Mouse (Mus musculus) adrenal gland, adult (tissue): ENCODE data around the gene Acap2.

Source experiments
- DNase-seq, 2 experiments: peaks; one replicate each; pipeline ENCODE4 v3.0.0; 2022 to 2023; ENCODE audit warnings: low spot score in 1 of 2; ENCODE audit not compliant: inconsistent age in 2 of 2

Gene Acap2

DNA sequence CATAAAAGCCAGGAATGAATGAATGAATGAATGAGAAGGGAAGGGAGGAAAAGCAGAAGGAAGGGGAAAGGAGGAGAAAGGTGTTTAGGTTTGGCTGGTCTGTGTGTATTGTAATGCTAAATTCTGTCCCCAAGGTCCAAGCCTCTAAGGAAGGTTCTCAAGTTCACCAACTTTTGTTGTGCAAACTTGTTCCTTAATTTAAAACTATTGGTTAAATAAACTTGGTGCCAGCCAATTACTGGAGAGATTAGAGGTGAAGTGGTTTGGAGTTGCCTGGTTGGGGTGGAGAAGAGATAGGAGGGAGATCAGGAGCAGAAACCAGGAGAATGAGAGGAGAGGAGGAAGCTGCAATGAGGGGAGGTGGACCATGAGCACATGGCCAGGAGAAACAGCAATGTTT is 31.4 kb downstream of the Acap2 start:
- no peak for DNase-seq

DNA sequence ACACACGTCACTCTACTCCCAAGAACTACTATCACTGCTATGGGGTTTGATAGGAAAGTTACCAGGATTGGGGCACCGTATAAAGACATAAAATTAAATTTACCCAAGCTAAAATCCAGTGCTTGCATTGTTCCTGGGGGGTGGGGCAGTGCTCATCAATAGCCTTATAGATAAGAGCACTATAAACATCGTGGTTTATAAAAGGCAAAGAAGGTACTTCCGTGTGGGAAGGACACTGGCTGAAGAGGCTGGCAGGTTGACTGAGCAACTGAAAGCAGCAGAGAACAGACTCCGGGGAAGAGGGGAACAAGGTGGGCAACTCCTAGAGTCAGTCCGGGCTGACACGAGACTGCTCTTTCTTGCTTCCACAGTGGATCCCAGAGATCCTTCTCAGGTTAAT is 33.1 kb downstream of the Acap2 start:
- no peak for DNase-seq

DNA sequence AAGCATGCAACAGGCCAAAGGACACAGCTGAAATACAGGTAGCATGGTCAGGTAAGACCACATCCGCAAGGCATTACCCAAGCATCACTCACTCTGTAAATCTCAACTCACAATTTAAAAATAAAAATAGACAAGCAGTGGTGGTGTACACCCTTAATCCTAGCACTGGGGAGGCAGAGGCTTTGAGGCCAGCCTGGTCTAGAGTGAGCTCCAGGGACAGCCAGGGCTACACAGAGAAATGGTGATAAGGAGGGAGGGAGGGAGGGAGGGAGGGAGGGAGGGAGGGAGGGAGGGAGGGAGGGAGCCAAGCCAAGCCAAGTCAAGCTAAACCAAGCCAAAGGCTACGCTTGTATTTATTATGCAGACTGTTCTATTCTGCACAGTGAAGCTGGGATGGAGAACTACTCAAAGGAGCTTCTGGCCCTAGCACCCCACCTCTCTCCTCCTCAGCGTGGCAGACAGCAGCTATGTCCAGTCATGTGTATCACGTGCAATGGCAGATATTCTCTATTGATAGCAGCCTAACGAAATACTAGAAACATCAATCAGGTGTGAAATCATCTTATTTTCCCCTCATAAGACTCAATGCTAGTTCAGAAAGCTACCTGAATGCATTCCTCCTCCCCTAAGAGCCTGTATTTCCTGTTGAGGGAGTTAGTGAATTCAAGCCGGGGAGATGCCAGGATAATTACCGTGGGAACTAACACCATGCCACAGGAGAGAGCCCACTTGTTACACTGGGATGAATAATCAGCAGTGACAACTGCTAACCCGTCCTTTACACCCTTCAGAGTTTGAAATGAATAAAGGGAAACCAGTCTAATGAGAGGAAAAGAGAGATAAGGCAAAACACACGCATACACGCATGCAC is 33.8 kb downstream of the Acap2 start:
- no peak for DNase-seq

- peak; percentile 37 to 79 for DNase-seq
Measured at GRCm38 (mm10) chr16:31165907-31166306, 35.1 kb downstream of the Acap2 start.

- peak in 1 of 2 experiments; percentile 62 for DNase-seq
Measured at GRCm38 (mm10) chr16:31165467-31165866, 35.6 kb downstream of the Acap2 start.

DNA sequence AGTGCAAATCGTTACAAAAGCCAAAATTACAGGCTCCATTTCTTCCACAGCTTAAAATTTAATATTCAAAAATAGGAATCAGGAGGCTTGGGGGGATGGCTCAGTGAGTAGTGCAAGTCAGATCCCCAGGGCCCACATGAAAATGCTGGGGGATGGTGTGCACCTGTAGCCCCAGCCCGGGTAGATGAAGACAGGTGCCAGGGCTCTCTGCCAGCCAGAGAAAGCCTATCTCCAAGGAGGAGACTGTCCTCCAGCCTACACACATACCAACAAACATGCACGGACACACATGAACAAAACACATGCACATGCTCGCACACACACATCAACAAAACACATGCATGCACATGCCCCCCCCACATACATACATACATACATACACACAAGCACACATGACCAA is 36.9 kb downstream of the Acap2 start:
- no peak for DNase-seq

DNA sequence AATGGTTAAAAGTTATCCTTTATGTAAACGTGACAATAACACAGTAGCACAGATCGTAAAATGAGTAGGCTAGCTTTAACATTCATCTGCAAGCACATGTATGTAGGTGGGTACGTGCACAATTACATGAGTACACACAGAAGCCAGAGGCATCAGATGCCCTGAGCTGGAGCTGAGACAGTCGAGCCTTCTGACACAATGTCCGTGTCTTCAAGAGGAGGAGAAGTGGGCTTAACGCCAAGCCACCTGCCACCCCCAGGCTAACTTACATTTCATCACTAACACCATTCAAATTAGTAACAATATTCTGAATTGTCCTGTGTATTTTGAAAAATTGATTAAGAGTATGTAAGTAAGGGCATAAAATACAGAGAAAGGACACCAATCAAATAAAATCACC is 40.6 kb downstream of the Acap2 start:
- DNase-seq = no peak

- DNase-seq = no peak
Measured at GRCm38 (mm10) chr16:31159491-31159890, 41.6 kb downstream of the Acap2 start.

GRCm38 (mm10) chr16:31149841-31150240 is 51.2 kb downstream of the Acap2 start:
- DNase-seq = no peak

GRCm38 (mm10) chr16:31148891-31149290 is 52.2 kb downstream of the Acap2 start:
- no peak for DNase-seq

GRCm38 (mm10) chr16:31147766-31148165 is 53.3 kb downstream of the Acap2 start:
- DNase-seq = peak in 1 of 2 experiments; percentile 65

GRCm38 (mm10) chr16:31141916-31142315 is 59.1 kb downstream of the Acap2 start:
- DNase-seq = no peak

GRCm38 (mm10) chr16:31136616-31137253 is 64.3 kb downstream of the Acap2 start:
- DNase-seq = no peak

DNA sequence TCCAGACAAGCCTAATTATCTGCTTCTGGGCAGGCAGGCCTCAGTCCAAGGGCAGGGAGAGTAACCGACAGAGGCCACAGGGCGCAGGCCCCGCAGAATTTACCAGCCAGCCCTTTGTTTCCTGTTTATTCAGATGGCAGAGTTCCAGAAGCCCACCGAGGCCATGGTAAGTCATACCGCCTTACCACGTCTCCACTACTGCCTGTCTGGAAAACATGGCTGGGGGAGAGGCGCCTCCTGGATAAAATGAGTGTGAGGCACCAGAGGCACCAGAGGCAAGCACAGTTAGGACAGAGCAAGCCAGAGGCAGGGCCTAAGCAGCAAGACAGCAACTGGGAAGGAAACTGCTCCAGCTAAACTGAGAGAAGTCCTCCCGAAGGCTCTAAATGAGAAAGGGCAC is 65.5 kb downstream of the Acap2 start:
- no peak for DNase-seq

DNA sequence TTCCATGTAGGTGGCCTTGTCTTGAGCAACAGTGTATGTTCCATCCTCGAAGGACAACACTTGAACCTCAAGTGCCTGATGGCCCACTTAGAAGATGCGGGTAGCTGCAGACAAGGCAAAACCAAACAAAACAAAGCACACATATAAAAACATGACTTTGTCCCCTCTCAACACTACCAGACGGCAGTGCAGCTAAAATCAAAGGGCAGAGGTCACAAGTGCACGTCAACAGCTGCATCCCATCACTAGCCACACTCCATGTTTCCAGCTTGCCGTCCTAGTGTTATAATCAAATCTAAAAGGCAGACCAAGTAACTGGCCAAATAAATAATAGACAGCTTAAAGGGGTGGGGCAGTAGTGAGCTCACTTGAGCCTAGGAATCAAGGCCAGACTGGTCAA is 69.5 kb downstream of the Acap2 start:
- no peak for DNase-seq

GRCm38 (mm10) chr16:31128116-31128515 is 72.9 kb downstream of the Acap2 start:
- DNase-seq = no peak

DNA sequence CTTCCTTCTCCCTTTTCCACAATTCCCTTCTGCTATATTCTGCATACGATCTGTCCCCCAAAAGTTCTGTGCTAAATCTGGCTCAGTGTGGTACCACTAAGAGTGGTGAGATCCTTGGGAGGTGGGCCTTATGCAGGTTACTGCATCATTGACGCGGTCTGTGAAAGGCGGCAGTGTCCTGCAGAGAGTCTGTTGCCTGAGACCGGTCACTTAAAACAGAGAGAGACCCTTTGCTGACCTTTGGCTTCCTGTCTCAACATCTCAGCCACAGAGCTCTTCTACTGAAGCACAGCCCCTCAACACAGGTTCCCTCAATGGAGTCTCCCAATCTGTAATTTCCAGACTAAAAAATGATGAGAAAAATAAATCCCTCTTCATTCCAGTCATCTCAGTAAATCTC is 76.1 kb downstream of the Acap2 start:
- DNase-seq = no peak

GRCm38 (mm10) chr16:31121612-31122011 is 79.4 kb downstream of the Acap2 start:
- no peak for DNase-seq

- no peak for DNase-seq
Measured at GRCm38 (mm10) chr16:31113596-31113995, 87.4 kb downstream of the Acap2 start.

GRCm38 (mm10) chr16:31101352-31101751 is 99.7 kb downstream of the Acap2 start:
- DNase-seq = no peak

DNA sequence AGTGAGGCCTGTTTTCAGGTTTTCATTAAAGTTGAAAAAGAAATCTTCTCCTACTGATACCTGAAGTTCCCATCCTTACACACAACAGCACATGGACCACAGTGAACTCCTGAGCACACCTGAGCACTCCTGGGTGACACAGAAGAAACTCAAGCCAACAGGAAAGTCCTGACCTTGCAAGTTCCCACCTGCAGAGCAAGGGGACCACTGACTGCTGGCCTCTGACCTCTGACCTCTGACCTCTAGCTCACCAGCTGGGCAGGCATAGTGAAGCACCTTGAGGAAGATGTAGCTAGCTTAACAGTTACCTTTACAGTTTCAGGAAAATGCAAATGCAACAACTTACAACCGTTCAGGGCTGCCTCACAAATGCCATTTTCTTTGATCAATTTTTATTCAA is 101.1 kb downstream of the Acap2 start:
- DNase-seq = no peak

DNA sequence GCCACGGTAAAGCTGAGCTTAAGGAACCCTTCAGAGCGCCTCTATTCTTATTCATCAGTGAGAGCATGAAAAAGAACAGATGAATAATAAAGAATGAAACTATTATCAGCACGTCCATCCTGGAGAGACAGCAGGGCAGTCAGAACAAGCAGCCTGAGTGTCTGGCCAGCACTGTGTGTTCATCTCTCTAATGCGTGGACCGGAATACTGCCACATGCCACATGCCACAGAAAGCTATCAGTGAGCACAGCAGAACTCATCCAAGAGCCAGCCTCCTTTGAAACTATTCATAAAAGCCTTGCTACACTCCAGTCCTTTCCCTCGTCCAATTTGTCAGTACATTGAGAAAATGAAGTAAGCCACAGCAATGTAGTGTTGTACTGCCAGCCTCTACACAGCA is 107.0 kb downstream of the Acap2 start:
- DNase-seq = no peak

DNA sequence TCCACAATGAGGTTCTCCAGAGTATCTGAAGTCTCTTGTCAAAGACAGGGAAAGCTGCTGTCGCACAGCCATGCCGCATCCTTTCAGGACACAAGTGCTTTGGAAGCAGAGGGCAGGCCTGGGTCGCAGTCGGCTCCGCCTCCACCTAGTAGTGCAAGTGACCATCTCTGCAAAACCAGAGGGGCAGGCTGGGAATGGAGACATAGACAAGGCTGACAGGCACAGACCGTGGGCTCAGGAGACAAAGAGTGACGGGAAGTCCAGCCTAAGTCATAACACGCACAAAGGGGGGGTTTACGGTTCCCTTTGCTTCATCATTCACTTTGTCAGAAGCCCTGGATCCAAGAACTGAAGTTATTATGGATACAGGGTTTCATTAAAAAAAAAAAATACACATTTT is 107.9 kb downstream of the Acap2 start:
- no peak for DNase-seq
